Mouse (Mus musculus) megakaryocyte progenitor cell, adult 5-6 weeks (primary cell): ENCODE measurements around the gene Gm8297. TPM values are rescaled to one million over a fixed set of nuclear protein-coding genes. Genes with fewer than 3 reads are reported as not detected.
"Not testable (repeated sequence)": the region's sequence is repeated elsewhere in the genome, so short reads cannot be mapped to it uniquely, and the experiment has no call there.

Experiments used
- ATAC-seq: replicated peaks from 2 replicates; pipeline ENCODE4 v1.8.0; 2016; ENCODE audit warnings: mild to moderate bottlenecking, moderate TSS enrichment, inconsistent platforms; ENCODE audit not compliant: poor library complexity
- total RNA-seq, 2 experiments: library from RNA; stranded (forward) in 1 of 2; stranded (reverse) in 1 of 2; fragments of 157-497, 149-512 nt in 1 of 2; fragments of 200-1000 nt in 1 of 2; gene quantifications; 2 replicates each; pipeline versions ENCODE4 v1.2.3 to v1.2.4; 2015 to 2017

Gene Gm8297
- total RNA-seq (2015) (not detected in 2 replicates), total RNA-seq (2017) (not detected in 2 replicates)

- not testable (repeated sequence) for ATAC-seq
Measured at GRCm38 (mm10) chr14:4983635-4984034, at the start of gene Gm8297. Gene Gm8297, plus strand, starts transcription at chr14:4983935.

GRCm38 (mm10) chr14:5015591-5015990 is 31.9 kb downstream of the Gm8297 start, which contains the start of gene Gm3298:
Gene Gm3298, plus strand, starts transcription at chr14:5015891.
- not testable (repeated sequence) for ATAC-seq

Other genes starting within 250 kb of the Gm8297 start
- gene Gm9602, start 207.6 kb upstream of the Gm8297 start, total RNA-seq (2015) = not detected in 2 replicates
- gene Gm9602, start 207.6 kb upstream of the Gm8297 start, total RNA-seq (2017) = not detected in 2 replicates
- gene Gm3269, start 145.8 kb upstream of the Gm8297 start, total RNA-seq (2015) = not detected in 2 replicates
- gene Gm3269, start 145.8 kb upstream of the Gm8297 start, total RNA-seq (2017) = not detected in 2 replicates
- not detected in 2 replicates for gene Gm3264, start 128.4 kb upstream of the Gm8297 start, total RNA-seq (2015)
- not detected in 2 replicates for gene Gm3264, start 128.4 kb upstream of the Gm8297 start, total RNA-seq (2017)
- not detected in 2 replicates for gene Gm3278, start 91.5 kb upstream of the Gm8297 start, total RNA-seq (2015)
- not detected in 2 replicates for gene Gm3278, start 91.5 kb upstream of the Gm8297 start, total RNA-seq (2017)
- not detected in 2 replicates for gene Gm3298, start 32.0 kb downstream of the Gm8297 start, total RNA-seq (2015)
- not detected in 2 replicates for gene Gm3298, start 32.0 kb downstream of the Gm8297 start, total RNA-seq (2017)
- not detected in 2 replicates for gene 4930555G01Rik, start 66.7 kb downstream of the Gm8297 start, total RNA-seq (2015)
- gene 4930555G01Rik, start 66.7 kb downstream of the Gm8297 start, total RNA-seq (2017) = not detected in 2 replicates
- 0.25 TPM in 1 of 2 replicates, not detected in the other for gene Gm8281, start 87.1 kb downstream of the Gm8297 start, total RNA-seq (2015)
- gene Gm8281, start 87.1 kb downstream of the Gm8297 start, total RNA-seq (2017) = not detected in 2 replicates
- gene Gm8279, start 147.6 kb downstream of the Gm8297 start, total RNA-seq (2015) = not detected in 2 replicates
- gene Gm8279, start 147.6 kb downstream of the Gm8297 start, total RNA-seq (2017) = not detected in 2 replicates
- gene Gm3317, start 180.6 kb downstream of the Gm8297 start, total RNA-seq (2015) = not detected in 2 replicates
- not detected in 2 replicates for gene Gm3317, start 180.6 kb downstream of the Gm8297 start, total RNA-seq (2017)
- gene Gm8271, start 201.9 kb downstream of the Gm8297 start, total RNA-seq (2015) = not detected in 2 replicates
- not detected in 2 replicates for gene Gm8271, start 201.9 kb downstream of the Gm8297 start, total RNA-seq (2017)